Mouse (Mus musculus) spleen, embryonic (tissue): Measurements from ENCODE around the gene Stpg4.

Experiments used
- CTCF ChIA-PET: fragments of 350-600 bp; sonication (Branson Sonifier 250); formaldehyde crosslinking; loops from one replicate; lab custom pipeline; 2022; lab: Charles Lee

The Stpg4 gene

GRCm38 (mm10) chr17:87427511-87427910 lies at the start of gene Stpg4:
Gene Stpg4 (minus strand): TSS chr17:87427741.
- CTCF ChIA-PET = no interaction called here

- CTCF ChIA-PET = no interaction called here
Observed at GRCm38 (mm10) chr17:87475356-87475755, 47.8 kb upstream of the Stpg4 start.

GRCm38 (mm10) chr17:87474501-87474795 lies 46.9 kb upstream of the Stpg4 start:
- CTCF ChIA-PET = no interaction called here

GRCm38 (mm10) chr17:87473736-87474500 lies 46.4 kb upstream of the Stpg4 start:
- CTCF ChIA-PET = no interaction called here

- CTCF ChIA-PET = no interaction called here
Observed at GRCm38 (mm10) chr17:87473441-87473735, 45.8 kb upstream of the Stpg4 start.

GRCm38 (mm10) chr17:87472879-87473278 lies 45.3 kb upstream of the Stpg4 start:
- CTCF ChIA-PET = no interaction called here

GRCm38 (mm10) chr17:87471661-87472060 lies 44.1 kb upstream of the Stpg4 start:
- CTCF ChIA-PET = no interaction called here

- CTCF ChIA-PET = no interaction called here
Observed at GRCm38 (mm10) chr17:87470797-87471196, 43.3 kb upstream of the Stpg4 start.

- CTCF ChIA-PET = no interaction called here
Observed at GRCm38 (mm10) chr17:87470282-87470681, 42.7 kb upstream of the Stpg4 start.

- CTCF ChIA-PET = no interaction called here
Observed at GRCm38 (mm10) chr17:87469428-87469827, 41.9 kb upstream of the Stpg4 start.

GRCm38 (mm10) chr17:87468616-87469015 lies 41.1 kb upstream of the Stpg4 start:
- CTCF ChIA-PET = no interaction called here

- CTCF ChIA-PET = no interaction called here
Observed at GRCm38 (mm10) chr17:87461499-87461896, 34.0 kb upstream of the Stpg4 start.

GRCm38 (mm10) chr17:87460669-87461498 lies 33.3 kb upstream of the Stpg4 start:
- CTCF ChIA-PET = interaction anchor here (0.6 kb wide), 1 partner anchor 72 kb away, joined by 4 read pairs; no protein-coding TSS in a partner anchor

GRCm38 (mm10) chr17:87459750-87460668 lies 32.5 kb upstream of the Stpg4 start:
- CTCF ChIA-PET = interaction anchor here (0.6 to 0.9 kb wide), 2 partner anchors 72 to 354 kb away, joined by 3 to 4 read pairs; no protein-coding TSS in a partner anchor

GRCm38 (mm10) chr17:87458911-87459749 lies 31.6 kb upstream of the Stpg4 start:
- CTCF ChIA-PET = interaction anchor here (0.9 kb wide), 1 partner anchor 353 kb away, joined by 3 read pairs; no protein-coding TSS in a partner anchor

- CTCF ChIA-PET = no interaction called here
Observed at GRCm38 (mm10) chr17:87457961-87458360, 30.4 kb upstream of the Stpg4 start.

GRCm38 (mm10) chr17:87454121-87454520 lies 26.6 kb upstream of the Stpg4 start:
- CTCF ChIA-PET = no interaction called here

- CTCF ChIA-PET = no interaction called here
Observed at GRCm38 (mm10) chr17:87453336-87453735, 25.8 kb upstream of the Stpg4 start.

GRCm38 (mm10) chr17:87448881-87449280 lies 21.3 kb upstream of the Stpg4 start:
- CTCF ChIA-PET = interaction anchor here (0.6 kb wide), 1 partner anchor 190 kb away, joined by 8 read pairs; no protein-coding TSS in a partner anchor

- CTCF ChIA-PET = interaction anchor here (0.6 kb wide), 1 partner anchor 191 kb away, joined by 8 read pairs; no protein-coding TSS in a partner anchor
Observed at GRCm38 (mm10) chr17:87448339-87448738, 20.8 kb upstream of the Stpg4 start.
